Mouse (Mus musculus) megakaryocyte progenitor cell, adult 5-6 weeks (primary cell): Measurements from ENCODE around the gene Ikzf2. TPM values are rescaled to one million over a fixed set of nuclear protein-coding genes. Genes with fewer than 3 reads are reported as not detected.

Experiments
- ATAC-seq: replicated peaks from 2 replicates; pipeline ENCODE4 v1.8.0; 2016; ENCODE audit warnings: mild to moderate bottlenecking, moderate TSS enrichment, inconsistent platforms; ENCODE audit not compliant: poor library complexity
- total RNA-seq, 2 experiments: library from RNA; stranded (forward) in 1 of 2; stranded (reverse) in 1 of 2; fragments of 157-497, 149-512 nt in 1 of 2; fragments of 200-1000 nt in 1 of 2; gene quantifications; 2 replicates each; pipeline versions ENCODE4 v1.2.3 to v1.2.4; 2015 to 2017

The Ikzf2 gene
- total RNA-seq, 2 experiments from 2014 or later = 6.6 to 13.9 TPM

DNA sequence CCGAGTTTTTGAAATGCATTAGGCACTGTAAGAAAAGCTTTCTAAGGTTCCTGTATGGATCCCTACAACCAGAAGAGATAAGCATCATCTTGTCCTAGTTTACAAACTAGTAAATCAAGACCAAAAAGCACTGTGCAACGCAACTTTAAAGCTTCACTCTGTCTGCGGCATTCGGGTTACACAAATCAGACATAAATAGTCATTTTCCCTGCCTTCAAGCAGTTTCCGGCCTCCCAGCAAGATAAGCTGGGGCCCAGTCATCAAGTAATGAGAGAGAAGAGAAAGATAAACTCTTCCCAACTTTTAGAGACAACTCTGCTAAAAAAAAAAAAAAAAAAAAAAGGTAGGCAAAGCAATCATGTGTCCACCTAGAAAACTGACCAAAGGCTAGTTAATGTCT, 19.6 kb downstream of the Ikzf2 start:
- 0 out of 2 replicates have a peak, but pooled peaks have one; percentile 32 for ATAC-seq

DNA sequence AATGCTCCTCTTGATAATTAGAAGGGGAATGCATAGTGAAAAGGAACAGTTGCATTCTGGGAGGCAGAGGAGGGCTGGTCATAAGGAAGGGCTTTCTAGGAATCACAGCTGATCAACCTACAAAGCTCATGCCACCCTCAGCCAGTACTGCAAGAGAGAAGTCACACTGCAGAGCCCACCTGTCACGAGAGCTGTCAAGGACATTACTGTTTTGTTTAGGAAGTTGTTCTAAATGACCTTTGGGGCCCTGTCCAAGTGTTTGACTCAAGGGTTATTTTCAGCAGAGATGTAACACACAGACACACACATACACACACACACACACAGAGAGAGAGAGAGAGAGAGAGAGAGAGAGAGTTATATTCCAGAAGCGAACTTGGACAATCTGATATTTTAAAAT, 27.3 kb downstream of the Ikzf2 start:
- ATAC-seq = no peak

GRCm38 (mm10) chr1:69658051-69658450, 29.0 kb downstream of the Ikzf2 start:
- no peak for ATAC-seq

DNA sequence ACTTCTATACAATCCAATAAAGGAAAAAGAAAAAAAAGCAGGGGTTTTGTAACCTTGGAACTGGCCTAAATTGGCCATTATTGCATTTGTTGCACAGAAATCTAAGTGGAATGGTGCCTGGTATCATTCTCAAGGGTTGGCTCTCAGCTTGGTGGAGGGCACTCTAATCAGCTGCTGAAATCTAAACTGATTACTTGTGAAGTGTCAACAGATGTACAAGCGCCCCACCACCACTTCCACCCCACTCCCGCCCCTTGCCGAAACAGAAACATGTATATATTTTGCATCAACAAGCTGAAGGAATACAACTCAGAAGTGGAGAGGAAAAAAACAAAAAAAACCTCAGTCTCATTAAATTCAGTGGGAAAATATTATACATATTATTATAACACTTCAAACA, 29.6 kb downstream of the Ikzf2 start:
- ATAC-seq = no peak

DNA sequence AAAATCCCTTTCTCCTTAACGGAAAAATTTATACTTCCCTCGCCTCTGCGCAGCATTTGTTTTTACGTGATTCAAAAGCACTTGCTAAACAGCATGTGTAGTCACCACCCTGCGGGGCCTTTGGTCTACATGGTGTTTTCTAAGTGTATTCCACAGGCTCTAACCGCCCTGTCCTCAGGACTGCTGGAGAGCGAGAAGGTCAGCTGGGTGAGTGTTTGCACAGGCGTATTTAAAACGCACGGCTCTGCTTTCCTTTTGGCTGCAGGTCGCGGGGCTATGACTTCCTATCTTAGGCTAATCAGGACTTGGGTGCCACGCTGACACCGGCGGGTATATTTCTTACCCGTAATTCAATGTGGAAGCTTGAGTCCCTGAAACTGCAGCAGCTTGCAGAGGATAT, 30.1 kb downstream of the Ikzf2 start:
- peak; percentile 41 for ATAC-seq

GRCm38 (mm10) chr1:69656047-69656782, 30.8 kb downstream of the Ikzf2 start:
- no peak for ATAC-seq

DNA sequence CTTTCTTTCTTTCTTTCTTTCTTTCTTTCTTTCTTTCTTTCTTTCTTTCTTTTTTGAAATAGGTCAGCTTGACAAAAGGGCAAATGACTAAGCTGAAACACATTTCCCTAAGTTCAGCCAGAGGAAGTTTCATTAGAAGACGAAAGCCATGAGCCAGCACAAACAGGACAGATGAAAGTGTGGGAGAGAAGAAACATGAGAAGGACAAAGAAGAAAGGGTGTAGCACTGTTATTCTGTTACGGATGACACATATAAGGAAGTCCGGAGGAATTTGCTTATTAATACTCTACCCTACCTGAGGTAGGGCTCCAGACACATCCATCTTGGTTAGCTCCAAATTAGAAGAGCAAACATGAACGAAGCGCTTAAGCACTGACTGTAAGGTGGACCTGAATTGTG, 31.7 kb downstream of the Ikzf2 start:
- peak; percentile 33 for ATAC-seq

DNA sequence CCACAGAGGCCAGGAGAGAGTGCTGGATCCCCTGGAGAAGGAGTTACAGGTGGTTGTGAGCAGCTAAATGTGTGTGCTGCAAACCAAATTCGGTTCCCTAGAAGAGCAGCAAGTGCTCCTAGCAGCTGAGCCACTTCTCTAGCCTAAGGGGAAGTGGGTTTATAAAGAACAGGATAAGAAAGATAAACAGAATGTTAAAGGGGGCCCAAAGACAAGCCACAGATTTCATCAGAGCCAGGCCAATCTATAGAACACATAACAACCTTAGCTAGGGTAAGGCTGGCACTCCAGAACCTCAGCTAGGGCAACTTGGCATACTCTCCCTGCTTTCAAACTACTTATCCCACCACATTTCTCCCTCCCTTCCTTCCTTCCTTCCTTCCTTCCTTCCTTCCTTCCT, 32.1 kb downstream of the Ikzf2 start:
- ATAC-seq = peak; percentile 74

GRCm38 (mm10) chr1:69653419-69653818, 33.6 kb downstream of the Ikzf2 start:
- ATAC-seq = no peak

DNA sequence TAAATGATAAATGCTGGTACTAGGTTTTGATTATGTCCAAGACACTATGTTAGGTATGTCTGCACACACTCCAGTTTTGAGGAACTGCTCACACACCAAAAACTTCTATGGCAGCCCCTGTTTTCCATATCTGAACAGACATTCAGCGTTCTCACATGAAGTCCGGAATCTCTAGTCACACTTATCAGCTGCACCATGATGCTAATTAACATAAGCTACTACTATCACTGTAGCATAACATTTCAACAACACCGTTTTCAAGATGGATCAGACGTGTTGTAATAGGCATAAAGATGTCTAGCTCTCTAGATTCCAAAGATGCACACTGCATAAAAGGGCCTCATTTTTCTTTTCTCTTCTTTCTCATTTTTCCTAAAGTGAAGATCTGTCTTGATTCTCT, 43.9 kb downstream of the Ikzf2 start:
- peak; percentile 56 for ATAC-seq

DNA sequence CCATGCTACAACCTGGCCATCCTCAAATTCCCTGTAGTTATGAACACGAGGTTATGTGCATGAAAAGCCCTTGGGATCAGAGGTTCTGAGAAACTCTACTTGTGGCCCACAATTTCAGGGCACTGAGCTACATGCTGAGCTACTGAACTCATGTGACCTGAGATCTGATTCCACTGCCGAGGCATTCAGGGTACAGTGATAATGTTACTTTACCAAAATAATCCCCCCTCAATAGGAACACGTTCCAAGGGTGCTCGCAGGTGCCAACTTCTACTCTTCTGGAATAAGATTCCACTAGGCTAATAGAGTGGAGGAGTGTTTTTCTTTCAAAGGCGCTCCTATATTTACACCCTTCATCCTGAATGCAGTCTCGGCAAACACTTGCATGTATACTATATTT, 45.1 kb downstream of the Ikzf2 start:
- ATAC-seq = no peak

GRCm38 (mm10) chr1:69638321-69638720, 48.7 kb downstream of the Ikzf2 start:
- ATAC-seq = peak; percentile 17; the same call in 1 of the 2 replicates

DNA sequence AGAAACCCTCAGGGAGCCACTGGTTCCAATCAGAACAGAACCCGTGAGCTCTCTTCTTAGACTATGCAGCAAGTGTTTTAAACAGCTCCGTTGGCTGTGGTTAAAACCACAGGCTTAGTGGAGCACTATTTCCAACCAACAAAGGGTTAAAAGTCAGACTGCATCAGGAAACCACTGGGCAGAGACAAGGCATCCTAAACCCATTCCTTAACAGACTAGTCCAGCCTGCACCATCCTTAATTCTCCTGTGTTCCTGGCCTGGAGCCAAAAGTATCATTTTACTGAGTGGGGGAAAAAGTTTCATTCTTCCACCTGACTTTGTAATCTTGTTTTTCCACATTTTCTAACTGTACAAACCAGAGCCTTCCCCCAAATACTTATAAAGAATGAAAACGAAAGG, 49.1 kb downstream of the Ikzf2 start:
- ATAC-seq = peak; percentile 76

DNA sequence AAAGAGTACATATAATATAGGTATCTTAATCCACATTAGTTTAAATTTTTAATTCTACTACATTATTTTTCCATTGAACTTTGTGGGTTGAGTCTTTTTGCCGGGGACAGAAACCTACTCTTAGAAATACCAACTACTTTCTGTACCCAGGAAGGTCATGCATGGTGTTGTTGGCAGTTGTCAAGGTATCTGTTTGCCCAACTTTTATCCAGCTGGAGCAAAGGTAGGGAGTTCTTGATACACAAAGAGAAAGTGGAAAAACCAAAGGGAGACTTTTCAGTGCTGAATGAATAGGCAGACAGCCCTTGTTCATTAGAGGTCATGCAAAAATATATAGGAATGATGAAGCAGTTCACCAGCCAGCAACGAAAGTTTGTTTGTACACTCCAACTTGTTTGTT, 52.8 kb downstream of the Ikzf2 start:
- no peak for ATAC-seq

DNA sequence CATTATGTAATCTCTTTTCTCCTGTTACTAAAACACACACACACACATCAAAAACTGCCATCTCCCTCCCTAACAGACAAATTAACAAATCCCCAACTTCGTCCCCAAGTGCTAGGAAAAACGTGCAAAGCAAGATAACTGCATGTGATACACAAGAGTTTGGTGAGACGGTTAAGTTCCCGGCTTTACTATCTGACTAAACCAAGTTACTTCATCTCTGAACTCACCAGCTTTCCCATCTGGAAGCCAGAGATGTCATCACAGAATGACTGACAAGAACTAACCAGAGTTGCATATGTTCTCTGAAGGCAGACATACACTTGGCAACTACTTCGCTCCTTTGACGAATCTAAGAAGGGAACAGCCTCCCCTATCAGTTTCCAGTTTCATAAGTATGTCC, 56.5 kb downstream of the Ikzf2 start:
- peak; percentile 81 for ATAC-seq

DNA sequence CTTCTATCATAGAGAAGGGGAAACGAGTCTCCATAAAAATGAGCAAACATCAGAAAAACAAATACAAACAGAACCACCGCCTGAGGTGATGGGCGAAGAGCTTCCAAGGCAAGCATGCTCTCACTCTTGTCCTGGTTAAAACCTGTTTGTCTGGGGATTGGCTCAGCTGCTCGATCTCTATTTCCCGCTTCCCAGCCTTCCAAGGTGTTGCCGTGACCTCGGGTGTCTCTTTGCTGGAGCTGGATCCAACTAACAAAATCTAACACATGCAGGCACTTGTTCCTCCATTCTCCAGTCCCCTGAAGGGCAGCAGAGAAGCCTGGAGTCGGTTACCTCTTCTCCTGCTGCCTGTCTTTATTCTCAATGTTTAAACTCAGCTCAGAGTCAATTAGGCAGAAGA, 57.5 kb downstream of the Ikzf2 start:
- ATAC-seq = no peak

DNA sequence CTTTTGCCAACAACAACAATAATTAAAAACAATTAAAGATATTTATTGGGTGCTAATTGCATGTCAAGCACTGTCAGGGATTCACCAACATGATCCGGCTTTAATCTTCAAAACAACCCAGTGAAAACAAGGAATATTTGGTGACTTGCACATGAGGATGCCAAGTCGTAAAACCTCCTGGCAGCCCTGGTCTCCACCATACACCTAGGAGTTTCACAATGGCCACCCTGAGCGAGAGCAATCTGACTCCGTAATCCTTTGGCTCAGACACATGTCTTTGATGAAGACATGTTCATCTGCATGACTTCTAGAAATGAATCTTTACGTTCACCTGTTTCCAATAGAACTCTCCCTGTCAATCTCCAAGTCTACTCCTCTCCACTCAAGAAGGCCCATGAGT, 75.0 kb downstream of the Ikzf2 start:
- ATAC-seq = no peak

DNA sequence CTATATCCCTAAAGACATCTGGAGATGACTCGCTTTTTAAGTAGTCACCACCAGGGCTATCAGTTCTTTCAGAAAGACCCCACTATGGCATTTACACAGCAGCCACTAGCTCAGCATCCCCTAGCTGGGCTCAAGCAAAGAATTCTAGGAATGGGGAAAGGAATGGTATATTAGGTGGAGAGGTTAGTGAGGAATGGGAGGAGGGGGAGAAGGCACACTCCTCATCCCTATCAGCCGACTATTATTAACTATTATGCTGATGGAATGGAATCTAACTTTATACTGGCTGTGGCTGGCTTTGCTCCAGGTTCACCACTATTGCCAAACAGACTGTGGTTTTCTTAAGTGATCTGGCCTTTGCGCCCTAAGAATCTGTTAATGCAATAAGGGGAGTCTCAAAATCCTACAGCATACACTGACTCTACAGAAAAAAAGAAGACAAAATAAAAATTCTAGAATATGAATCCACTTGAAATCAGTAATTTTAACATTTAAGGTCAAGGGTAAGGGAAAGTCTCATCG, 75.8 kb downstream of the Ikzf2 start:
- ATAC-seq = peak; percentile 30; the same call in 1 of the 2 replicates

- no peak for ATAC-seq
These were observed 76.3 kb downstream of the Ikzf2 start for GRCm38 (mm10) chr1:69610791-69611190.

DNA sequence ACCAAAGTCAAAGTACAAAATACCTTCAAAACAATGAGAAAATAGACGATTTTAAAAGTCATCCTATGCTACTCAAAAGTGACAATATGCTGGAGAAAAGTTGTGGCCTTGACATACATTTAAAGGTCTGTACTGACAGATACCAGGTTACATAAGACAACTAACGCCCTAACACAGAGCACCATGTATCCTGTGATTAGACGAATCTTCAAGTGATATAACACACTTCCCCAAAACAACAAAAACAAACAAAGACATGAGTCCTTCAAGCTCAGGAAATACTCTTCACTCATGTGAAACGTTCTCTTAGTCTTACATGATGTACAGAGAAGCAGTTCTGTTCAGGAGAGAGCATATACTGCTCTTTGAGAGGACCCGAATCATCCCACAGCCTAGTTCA, 78.2 kb downstream of the Ikzf2 start:
- peak; percentile 56 for ATAC-seq

DNA sequence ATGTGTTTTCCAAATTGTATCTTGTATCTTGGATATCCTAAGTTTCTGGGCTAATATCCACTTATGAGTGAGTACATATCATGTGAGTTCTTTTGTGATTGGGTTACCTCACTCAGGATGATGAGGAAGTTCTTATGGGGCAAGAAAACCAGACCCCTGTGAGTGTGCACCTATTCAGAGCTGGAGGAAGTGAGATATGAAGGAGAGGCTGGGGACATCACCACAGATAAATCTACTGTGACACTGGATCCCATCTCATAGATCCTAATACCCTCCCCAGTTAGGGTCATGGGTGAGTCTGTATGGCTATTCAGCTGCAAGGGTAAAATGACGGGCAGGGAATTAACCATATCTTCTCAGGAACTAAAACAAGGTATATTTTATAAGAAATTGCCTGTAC, 80.2 kb downstream of the Ikzf2 start:
- ATAC-seq = peak; percentile 79

DNA sequence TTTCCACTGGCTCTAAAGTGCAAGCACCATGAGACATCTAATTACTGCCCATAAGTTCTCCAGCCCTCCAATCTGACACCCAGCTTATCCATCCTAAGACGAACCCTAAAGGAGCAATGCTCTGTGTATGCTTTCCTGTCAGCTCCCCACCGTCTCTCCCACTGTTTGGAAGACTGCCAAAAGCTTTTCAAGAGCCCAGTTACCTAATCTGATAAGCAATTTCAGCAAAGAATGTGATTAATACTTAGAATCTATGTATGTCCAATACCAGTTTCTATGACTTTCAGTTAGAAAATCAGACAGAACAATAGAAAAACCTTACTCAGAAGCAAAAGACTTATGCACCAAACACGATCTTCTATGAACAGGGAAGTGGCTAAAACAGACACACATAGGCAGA, 82.8 kb downstream of the Ikzf2 start:
- ATAC-seq = peak; percentile 18; the same call in 1 of the 2 replicates

DNA sequence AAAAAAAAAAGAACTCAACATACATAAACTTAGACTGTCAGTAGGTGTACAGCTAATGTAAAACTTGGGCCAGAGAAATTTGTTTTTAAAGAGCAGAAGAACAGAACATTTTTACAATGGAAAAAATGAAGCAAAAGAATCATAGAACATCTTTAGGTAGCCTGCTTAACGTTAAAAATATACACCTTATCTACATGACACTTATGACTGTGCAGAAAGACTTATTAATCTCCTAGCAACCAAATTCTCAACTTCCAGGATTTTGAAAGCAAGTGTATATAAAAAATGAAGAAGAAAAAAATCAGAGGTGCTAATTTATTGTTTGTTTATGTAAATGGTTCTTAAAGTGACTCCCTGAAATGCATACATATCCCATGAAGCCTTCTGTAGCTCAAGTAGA, 86.1 kb downstream of the Ikzf2 start:
- peak; percentile 45; the same call in 1 of the 2 replicates for ATAC-seq
